Mouse (Mus musculus): Measurements from ENCODE around the gene Pex6.

Pex6 gene

DNA sequence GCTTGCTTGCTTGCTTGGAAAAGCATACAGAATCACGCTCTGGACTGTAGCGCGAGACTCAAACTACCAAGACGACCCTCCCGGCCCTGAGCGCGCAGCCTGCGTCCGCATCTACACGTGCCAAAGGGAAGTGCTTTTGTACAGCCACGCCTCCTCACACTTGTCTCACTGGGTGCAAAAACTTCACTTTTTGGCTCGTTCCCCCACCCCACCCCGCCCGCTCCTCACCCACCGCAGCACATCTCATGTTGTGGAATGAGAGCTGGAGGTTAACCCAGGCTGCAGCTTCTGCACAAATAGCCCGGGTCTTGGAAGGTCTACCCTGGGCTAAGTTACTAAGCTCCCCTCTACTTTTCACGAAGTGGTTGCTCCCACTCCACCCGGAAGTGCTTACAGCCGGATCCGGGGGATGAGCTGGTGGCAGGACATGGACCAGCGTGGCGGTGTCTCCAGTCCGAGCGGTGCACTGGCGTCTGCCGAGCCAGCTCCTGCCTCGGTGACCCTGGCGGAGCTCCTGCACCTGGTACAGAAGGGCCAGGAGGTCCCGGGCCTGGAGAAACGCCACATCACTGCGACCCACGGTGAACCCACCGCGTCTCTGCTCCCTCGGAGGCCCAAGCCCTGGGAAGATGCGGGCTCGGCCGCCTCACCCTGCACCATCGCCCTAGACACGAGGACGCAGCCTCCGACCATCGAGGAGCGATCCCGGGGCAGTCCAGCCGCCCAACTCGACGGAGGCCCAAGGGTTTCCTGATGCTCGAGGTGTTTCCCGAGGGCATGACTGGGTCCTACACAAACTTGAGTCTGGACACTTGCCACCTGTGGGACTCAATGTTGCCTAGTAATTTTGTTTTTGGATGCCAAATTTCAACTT lies 61.4 kb downstream of the Pex6 start, which contains the start of gene 2310039H08Rik:
2310039H08Rik (plus strand) TSS at position 232 of the 874 bp plus-strand sequence.
- CTCF ChIA-PET, result interaction anchor here (0.6 kb wide), 2 partner anchors 10 to 118 kb away, joined by 3 to 4 read pairs; partner anchors contain the start of genes Rpl7l1 and Tbcc

DNA sequence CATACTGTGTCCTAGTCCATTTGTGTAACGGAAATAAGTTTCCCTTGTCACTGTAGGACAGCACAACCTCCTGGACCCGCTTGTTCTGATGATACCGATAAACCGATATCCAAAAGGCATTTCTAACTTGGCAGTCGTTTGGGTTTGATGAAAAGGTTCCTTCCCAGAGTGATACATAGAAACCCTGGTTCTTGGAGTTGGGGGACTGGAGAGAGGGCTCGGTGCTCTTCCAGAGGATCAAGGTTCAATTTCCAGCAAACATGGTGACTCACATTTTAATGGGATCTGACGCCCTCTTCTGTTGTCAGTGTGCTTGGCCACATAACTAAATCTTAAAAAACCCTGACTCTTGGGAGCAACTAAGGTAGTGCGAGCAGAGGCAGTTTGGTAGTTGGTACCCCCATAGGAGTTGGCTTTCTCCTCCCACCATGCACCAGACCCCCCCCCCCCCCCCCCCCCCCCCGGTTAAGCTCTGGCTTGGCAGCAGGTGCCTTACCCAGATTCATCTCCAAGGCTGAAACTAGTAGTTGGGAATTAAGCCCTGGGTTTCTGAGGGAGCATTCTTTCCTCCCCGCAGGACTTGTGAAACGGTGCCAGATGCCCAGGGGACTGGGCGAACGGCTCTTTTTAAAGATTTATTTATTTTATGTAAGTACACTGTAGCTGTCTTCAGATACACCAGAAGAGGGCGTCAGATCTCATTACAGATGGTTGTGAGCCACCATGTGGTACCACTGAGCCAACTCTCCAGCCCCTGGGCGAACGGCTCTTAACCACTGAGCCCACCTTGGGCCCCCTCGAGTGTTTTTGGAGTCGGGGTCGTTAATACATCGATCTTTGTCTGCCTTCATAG lies 62.2 kb downstream of the Pex6 start:
- CTCF ChIA-PET, result interaction anchor here (0.5 kb wide), 1 partner anchor 140 kb away, joined by 5 read pairs; no protein-coding TSS in a partner anchor

DNA sequence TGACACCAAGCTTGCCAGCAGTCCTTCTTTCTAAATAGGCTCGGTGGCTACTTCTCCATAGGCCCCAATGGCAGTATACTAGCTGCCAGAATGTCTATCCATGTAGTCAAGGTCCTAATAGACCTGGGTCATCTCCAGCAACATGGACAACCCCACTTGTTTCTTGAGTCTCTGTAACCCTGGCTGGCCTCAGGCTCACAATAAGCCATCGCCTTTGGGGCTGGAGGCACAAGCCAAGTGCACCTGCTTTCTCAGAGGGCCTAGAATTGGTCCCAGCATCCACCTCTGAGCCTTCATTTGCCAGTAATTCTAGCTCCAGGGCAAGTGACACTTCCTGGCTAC lies 62.8 kb downstream of the Pex6 start:
- CTCF ChIA-PET, result interaction anchor here (0.5 kb wide), 1 partner anchor 141 kb away, joined by 5 read pairs; no protein-coding TSS in a partner anchor

DNA sequence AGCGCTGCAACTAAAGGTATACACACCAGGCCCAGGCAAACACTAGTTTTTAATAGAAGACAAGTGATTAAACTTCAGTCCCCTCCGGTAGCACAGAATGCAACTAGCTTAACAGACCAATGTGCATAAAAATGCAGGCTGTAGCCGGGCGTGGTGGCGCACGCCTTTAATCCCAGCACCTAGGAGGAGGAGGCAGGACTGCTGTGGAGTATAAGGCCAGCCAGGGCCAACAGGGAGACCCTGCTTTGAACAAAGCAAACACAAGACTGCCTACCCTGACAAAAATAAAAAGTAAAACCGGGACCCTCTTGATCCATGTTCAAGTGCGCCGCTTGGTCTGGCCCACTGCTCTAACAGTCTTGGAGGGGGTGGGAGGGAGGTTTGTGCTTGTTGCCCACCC lies 63.8 kb downstream of the Pex6 start:
- CTCF ChIA-PET, result no interaction called here

Measured in spleen, embryonic (tissue).